Mouse (Mus musculus): ENCODE results near the gene Exoc3l4. TPM values are rescaled to one million over a fixed set of nuclear protein-coding genes. Genes with fewer than 3 reads are reported as not detected.

The Exoc3l4 gene
- polyA plus RNA-seq (2012), result 0.23 and 0.25 TPM in 2 replicates

- peaks cover 65% of the 10 kb centered on the region for H3K27me3 ChIP-seq (ENCODE audit: control insufficient read depth)
- TF ChIP-seq GATA1 (IDR thresholded peaks at IDR 0.05; ENCODE audit: low read length) (no peak), TAL1 (IDR thresholded peaks at IDR 0.05; ENCODE audit: low read length) (no peak)
- H3K9me3 ChIP-seq (ENCODE audit: control insufficient read depth, low read length), result no peaks in the 10 kb centered on the region
- H3K4me1 ChIP-seq (ENCODE audit: control insufficient read depth), result peaks cover 31% of the 10 kb centered on the region
- H3K4me3 ChIP-seq (replicated peaks), result peak within 1 kb of the TSS; percentile 49
- H3K36me3 ChIP-seq (ENCODE audit: control insufficient read depth), result no peaks in the 10 kb centered on the region
Observed at GRCm38 (mm10) chr12:111416921-111417779, at the start of gene Exoc3l4. Gene Exoc3l4 (plus strand): TSS chr12:111417017.

- TF ChIP-seq GATA1 (IDR thresholded peaks at IDR 0.05; ENCODE audit: low read length) (no peak), TAL1 (IDR thresholded peaks at IDR 0.05; ENCODE audit: low read length) (no peak)
- Histone ChIP-seq H3K4me3 (replicated peaks) (no peak overlapping the region), H3K4me1 (ENCODE audit: control insufficient read depth) (peaks cover 11% of the 10 kb centered on the region), H3K27me3 (ENCODE audit: control insufficient read depth) (no peaks in the 10 kb centered on the region), H3K9me3 (ENCODE audit: control insufficient read depth, low read length) (no peaks in the 10 kb centered on the region), H3K36me3 (ENCODE audit: control insufficient read depth) (no peaks in the 10 kb centered on the region)
Observed at GRCm38 (mm10) chr12:111367065-111367464, 49.8 kb upstream of the Exoc3l4 start.

- no peak overlapping the region for H3K4me3 ChIP-seq (replicated peaks)
- no peaks in the 10 kb centered on the region for H3K36me3 ChIP-seq (ENCODE audit: control insufficient read depth)
- no peak for TF ChIP-seq TAL1 (IDR thresholded peaks at IDR 0.05; ENCODE audit: low read length)
- TF ChIP-seq GATA1 (IDR thresholded peaks at IDR 0.05; ENCODE audit: low read length), result no peak
- H3K27me3 ChIP-seq (ENCODE audit: control insufficient read depth), result peaks cover 5% of the 10 kb centered on the region
- peaks cover 11% of the 10 kb centered on the region for H3K4me1 ChIP-seq (ENCODE audit: control insufficient read depth)
- H3K9me3 ChIP-seq (ENCODE audit: control insufficient read depth, low read length), result no peaks in the 10 kb centered on the region
Observed at GRCm38 (mm10) chr12:111370249-111370648, 46.6 kb upstream of the Exoc3l4 start.

- Histone ChIP-seq H3K27me3 (ENCODE audit: control insufficient read depth) (peaks cover 20% of the 10 kb centered on the region), H3K9me3 (ENCODE audit: control insufficient read depth, low read length) (no peaks in the 10 kb centered on the region), H3K36me3 (ENCODE audit: control insufficient read depth) (no peaks in the 10 kb centered on the region), H3K4me3 (replicated peaks) (no peak overlapping the region), H3K4me1 (ENCODE audit: control insufficient read depth) (peaks cover 15% of the 10 kb centered on the region)
- TF ChIP-seq GATA1 (IDR thresholded peaks at IDR 0.05; ENCODE audit: low read length) (no peak), TAL1 (IDR thresholded peaks at IDR 0.05; ENCODE audit: low read length) (no peak)
Observed at GRCm38 (mm10) chr12:111371905-111372304, 44.9 kb upstream of the Exoc3l4 start.

GRCm38 (mm10) chr12:111373411-111373810 lies 43.4 kb upstream of the Exoc3l4 start:
- peaks cover 28% of the 10 kb centered on the region for H3K4me1 ChIP-seq (ENCODE audit: control insufficient read depth)
- H3K27me3 ChIP-seq (ENCODE audit: control insufficient read depth), result peaks cover 35% of the 10 kb centered on the region
- no peak overlapping the region for H3K4me3 ChIP-seq (replicated peaks)
- no peak for TF ChIP-seq GATA1 (IDR thresholded peaks at IDR 0.05; ENCODE audit: low read length)
- TF ChIP-seq TAL1 (IDR thresholded peaks at IDR 0.05; ENCODE audit: low read length), result no peak
- no peaks in the 10 kb centered on the region for H3K9me3 ChIP-seq (ENCODE audit: control insufficient read depth, low read length)
- no peaks in the 10 kb centered on the region for H3K36me3 ChIP-seq (ENCODE audit: control insufficient read depth)

- Histone ChIP-seq H3K4me3 (replicated peaks) (no peak overlapping the region), H3K36me3 (ENCODE audit: control insufficient read depth) (no peaks in the 10 kb centered on the region), H3K27me3 (ENCODE audit: control insufficient read depth) (peaks cover 49% of the 10 kb centered on the region), H3K9me3 (ENCODE audit: control insufficient read depth, low read length) (no peaks in the 10 kb centered on the region), H3K4me1 (ENCODE audit: control insufficient read depth) (peaks cover 28% of the 10 kb centered on the region)
- TF ChIP-seq GATA1 (IDR thresholded peaks at IDR 0.05; ENCODE audit: low read length) (no peak), TAL1 (IDR thresholded peaks at IDR 0.05; ENCODE audit: low read length) (no peak)
Observed at GRCm38 (mm10) chr12:111374727-111375126, 42.1 kb upstream of the Exoc3l4 start.

GRCm38 (mm10) chr12:111375559-111375958 lies 41.3 kb upstream of the Exoc3l4 start:
- Histone ChIP-seq H3K36me3 (ENCODE audit: control insufficient read depth) (no peaks in the 10 kb centered on the region), H3K4me1 (ENCODE audit: control insufficient read depth) (peaks cover 21% of the 10 kb centered on the region), H3K9me3 (ENCODE audit: control insufficient read depth, low read length) (no peaks in the 10 kb centered on the region), H3K27me3 (ENCODE audit: control insufficient read depth) (peaks cover 54% of the 10 kb centered on the region), H3K4me3 (replicated peaks) (peak overlapping the region; percentile 12)
- TF ChIP-seq GATA1 (IDR thresholded peaks at IDR 0.05; ENCODE audit: low read length) (no peak), TAL1 (IDR thresholded peaks at IDR 0.05; ENCODE audit: low read length) (no peak)

- H3K9me3 ChIP-seq (ENCODE audit: control insufficient read depth, low read length), result no peaks in the 10 kb centered on the region
- no peak for TF ChIP-seq GATA1 (IDR thresholded peaks at IDR 0.05; ENCODE audit: low read length)
- no peak for TF ChIP-seq TAL1 (IDR thresholded peaks at IDR 0.05; ENCODE audit: low read length)
- no peaks in the 10 kb centered on the region for H3K36me3 ChIP-seq (ENCODE audit: control insufficient read depth)
- peaks cover 18% of the 10 kb centered on the region for H3K4me1 ChIP-seq (ENCODE audit: control insufficient read depth)
- H3K27me3 ChIP-seq (ENCODE audit: control insufficient read depth), result peaks cover 59% of the 10 kb centered on the region
- peak overlapping the region; percentile 12 for H3K4me3 ChIP-seq (replicated peaks)
Observed at GRCm38 (mm10) chr12:111376053-111376452, 40.8 kb upstream of the Exoc3l4 start.

- Histone ChIP-seq H3K4me3 (replicated peaks) (peak overlapping the region; percentile 69), H3K9me3 (ENCODE audit: control insufficient read depth, low read length) (no peaks in the 10 kb centered on the region), H3K4me1 (ENCODE audit: control insufficient read depth) (peaks cover 17% of the 10 kb centered on the region), H3K36me3 (ENCODE audit: control insufficient read depth) (no peaks in the 10 kb centered on the region), H3K27me3 (ENCODE audit: control insufficient read depth) (peaks cover 66% of the 10 kb centered on the region)
- TF ChIP-seq TAL1 (IDR thresholded peaks at IDR 0.05; ENCODE audit: low read length) (no peak), GATA1 (IDR thresholded peaks at IDR 0.05; ENCODE audit: low read length) (no peak)
Observed at GRCm38 (mm10) chr12:111376826-111377331, 39.9 kb upstream of the Exoc3l4 start.

Measured in erythroblast, embryonic 14.5 days (primary cell).